Mouse (Mus musculus) embryonic fibroblast, embryonic 13.5 days (primary cell): ENCODE measurements around the gene Sdhaf1. TPM values are rescaled to one million over a fixed set of nuclear protein-coding genes. Genes with fewer than 3 reads are reported as not detected.

ENCODE experiments used
- H3K27ac ChIP-seq: 2 replicates; pipeline ENCODE4 v1.5.1; 2012; ENCODE audit warnings: low read length, control low read depth, inconsistent platforms; ENCODE audit not compliant: insufficient read depth
- H3K4me1 ChIP-seq: 2 replicates; pipeline ENCODE4 v1.6.1; 2011; ENCODE audit warnings: low read length; ENCODE audit not compliant: control insufficient read depth, insufficient read depth
- H3K4me3 ChIP-seq: 2 replicates; pipeline ENCODE4 v1.5.1; 2011; ENCODE audit warnings: mild to moderate bottlenecking, control low read depth, low read length; ENCODE audit not compliant: insufficient read depth
- CTCF ChIP-seq: IDR thresholded peaks from 2 replicates; pipeline ENCODE4 v1.5.1; 2011; ENCODE audit warnings: mild to moderate bottlenecking, control low read depth, low read length, moderate library complexity, borderline replicate concordance; ENCODE audit not compliant: insufficient read depth
- POLR2A ChIP-seq: IDR thresholded peaks from 2 replicates; pipeline ENCODE4 v1.6.1; 2011; ENCODE audit warnings: low read depth, mild to moderate bottlenecking, control low read depth, low read length, moderate library complexity
- polyA plus RNA-seq: library from polyadenylated mRNA; stranded (reverse); fragments of >200 nt; gene quantifications from 2 replicates; pipeline ENCODE4 v1.2.4, GENCODE M21; 2011; ENCODE audit warnings: low read depth; ENCODE audit not compliant: missing spikeins, insufficient read length

Sdhaf1 gene
- polyA plus RNA-seq, 1 experiment = 6.8 TPM

- H3K4me1 ChIP-seq = no peaks in the 10 kb centered on the region
- H3K4me3 ChIP-seq = no peak overlapping the region
- TF ChIP-seq POLR2A (no peak), CTCF (no peak)
- no peak overlapping the region for H3K27ac ChIP-seq
Observed at GRCm38 (mm10) chr7:30346635-30347379, 23.1 kb upstream of the Sdhaf1 start.

- no peak for TF ChIP-seq POLR2A
- TF ChIP-seq CTCF = no peak
Observed at GRCm38 (mm10) chr7:30339432-30340109, 15.9 kb upstream of the Sdhaf1 start.

GRCm38 (mm10) chr7:30336384-30336783 lies 12.7 kb upstream of the Sdhaf1 start:
- TF ChIP-seq CTCF (peak; percentile 68; the same call in 1 of the 2 replicates), POLR2A (no peak)
- Histone ChIP-seq H3K4me3 (no peak overlapping the region), H3K27ac (no peak overlapping the region), H3K4me1 (no peaks in the 10 kb centered on the region)

More at GRCm38 (mm10) chr7:30339432-30340109, 15.9 kb upstream of the Sdhaf1 start:
- Histone ChIP-seq H3K27ac (no peak overlapping the region), H3K4me3 (no peak overlapping the region), H3K4me1 (no peaks in the 10 kb centered on the region)

GRCm38 (mm10) chr7:30335688-30336087 lies 12.0 kb upstream of the Sdhaf1 start:
- Histone ChIP-seq H3K27ac (no peak overlapping the region), H3K4me3 (no peak overlapping the region), H3K4me1 (no peaks in the 10 kb centered on the region)
- TF ChIP-seq POLR2A (no peak), CTCF (no peak)

DNA sequence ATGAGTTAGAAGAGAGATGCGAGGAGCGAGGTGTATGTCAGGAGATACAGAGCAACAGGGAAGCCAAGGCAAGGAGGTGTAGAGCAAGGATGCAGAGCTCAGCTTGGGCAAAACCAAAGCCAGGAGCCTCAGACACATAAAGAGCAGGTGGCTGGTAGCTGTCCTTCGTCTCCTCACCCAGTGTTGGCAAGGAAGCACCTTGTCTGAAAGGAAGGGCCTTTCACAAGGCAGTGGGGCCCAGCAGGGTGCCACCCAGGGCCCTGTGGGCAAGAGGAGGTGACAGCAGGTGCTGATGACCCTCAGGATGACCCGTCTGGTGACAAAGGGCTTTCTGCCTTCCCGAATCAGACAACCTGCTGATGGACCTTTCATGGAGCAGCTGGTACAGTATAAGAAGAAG lies 10.9 kb upstream of the Sdhaf1 start:
- Histone ChIP-seq H3K4me1 (no peaks in the 10 kb centered on the region), H3K4me3 (no peak overlapping the region), H3K27ac (no peak overlapping the region)
- TF ChIP-seq CTCF = no peak
- no peak for TF ChIP-seq POLR2A

DNA sequence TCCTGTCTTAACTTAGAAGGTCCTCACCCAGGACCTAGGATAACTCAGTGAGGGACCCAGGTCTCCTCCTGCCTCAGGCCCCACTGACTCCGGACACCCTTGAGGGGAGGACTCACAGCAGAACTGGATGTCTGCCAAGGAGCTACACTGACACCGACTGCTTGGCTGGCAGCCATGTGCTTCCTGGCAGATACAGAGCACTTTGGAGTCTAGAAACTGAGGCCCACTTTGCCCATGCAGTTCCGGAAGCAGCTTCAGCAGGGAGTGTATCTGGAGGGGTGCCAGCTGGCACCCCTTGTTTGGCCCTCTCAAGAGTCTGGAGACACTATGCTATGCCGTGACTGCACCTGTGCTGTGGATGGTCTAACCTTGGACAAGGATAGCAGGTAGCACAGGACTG lies 9.7 kb upstream of the Sdhaf1 start:
- no peak overlapping the region for H3K4me3 ChIP-seq
- H3K27ac ChIP-seq = no peak overlapping the region
- no peaks in the 10 kb centered on the region for H3K4me1 ChIP-seq
- TF ChIP-seq POLR2A = no peak
- TF ChIP-seq CTCF = no peak

GRCm38 (mm10) chr7:30332622-30333259 lies 9.0 kb upstream of the Sdhaf1 start:
- no peak overlapping the region for H3K27ac ChIP-seq

GRCm38 (mm10) chr7:30331887-30332286 lies 8.2 kb upstream of the Sdhaf1 start:
- Histone ChIP-seq H3K4me3 (no peak overlapping the region), H3K4me1 (no peaks in the 10 kb centered on the region), H3K27ac (no peak overlapping the region)
- TF ChIP-seq CTCF = peak; percentile 57; the same call in 1 of the 2 replicates
- no peak for TF ChIP-seq POLR2A

More at GRCm38 (mm10) chr7:30332622-30333259, 9.0 kb upstream of the Sdhaf1 start:
- Histone ChIP-seq H3K4me3 (no peak overlapping the region), H3K4me1 (no peaks in the 10 kb centered on the region)
- TF ChIP-seq POLR2A (no peak), CTCF (no peak)

- no peak overlapping the region for H3K27ac ChIP-seq
- no peaks in the 10 kb centered on the region for H3K4me1 ChIP-seq
- no peak for TF ChIP-seq POLR2A
- no peak for TF ChIP-seq CTCF
- no peak overlapping the region for H3K4me3 ChIP-seq
Observed at GRCm38 (mm10) chr7:30328379-30328778, 4.7 kb upstream of the Sdhaf1 start.
